Mouse (Mus musculus): ENCODE measurements around the gene St7.

DNA sequence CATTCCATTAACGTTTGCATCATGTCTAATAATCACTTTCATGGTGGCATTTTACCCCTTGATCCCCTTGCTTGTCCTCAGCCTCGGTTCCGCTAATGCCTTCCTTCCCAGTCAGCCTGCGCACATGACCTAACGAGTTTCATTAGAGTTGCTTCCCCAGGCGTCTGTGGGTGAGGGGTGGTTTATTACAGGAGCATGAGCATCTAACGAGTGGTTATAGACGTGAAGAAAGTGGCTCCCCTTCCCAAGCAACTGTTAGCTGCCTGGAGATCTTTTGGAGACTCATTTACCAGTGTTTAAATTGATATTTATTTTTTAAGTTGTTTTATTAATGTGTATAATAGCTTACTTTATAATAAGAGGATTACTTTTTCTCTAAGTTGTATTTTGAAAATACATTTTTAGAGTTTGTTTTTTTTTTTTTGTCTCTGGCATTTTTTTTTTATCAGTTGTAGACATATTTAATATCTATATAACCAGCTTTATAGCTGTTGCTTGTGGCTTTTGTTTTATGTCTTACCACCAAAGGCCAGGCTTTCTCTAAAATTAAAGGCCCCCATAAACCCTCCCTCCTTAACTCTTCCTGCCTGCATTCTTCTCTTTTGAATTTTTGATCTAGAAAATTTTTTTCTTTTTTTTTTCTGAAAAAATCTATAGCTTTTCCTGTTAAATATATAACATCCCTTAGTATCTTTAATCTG is 78.1 kb downstream of the St7 start:
- no peak for TF ChIP-seq CTCF (IDR thresholded peaks at IDR 0.05; ENCODE audit: control insufficient read depth, insufficient read depth, insufficient read length)
- no peak for TF ChIP-seq MYOD1 (IDR thresholded peaks at IDR 0.05; ENCODE audit: control insufficient read depth, insufficient read length, low read depth)
- no peak for TF ChIP-seq USF1 (IDR thresholded peaks at IDR 0.05; ENCODE audit: low read depth)
- no peak for TF ChIP-seq CEBPB (IDR thresholded peaks at IDR 0.05; ENCODE audit: low read depth)
- no peak for TF ChIP-seq MAX (IDR thresholded peaks at IDR 0.05)
- no peak for TF ChIP-seq MYOG (IDR thresholded peaks at IDR 0.05; ENCODE audit: control insufficient read depth, extremely low read depth, insufficient read length)
